Comparison of ENCODE assay signal across 9 mouse cellular contexts in genomic region chr15:83118360-83118759, GRCm38 (mm10). TPM values are rescaled to one million over a fixed set of nuclear protein-coding genes. Genes with fewer than 3 reads are reported as not detected.
A peak's percentile ranks its signal among the peaks of the same experiment; 100 is the strongest.
DNase-seq lines count a peak whose midpoint lies in the region; ATAC-seq and TF ChIP-seq lines count a peak whose summit lies in the region.
"Had no signal": no experiment of that assay in that cellular context is flagged by ENCODE, and none has a peak within 500 bp of the region (broad histone marks: within the 10 kb centered on the region; RNA-seq: fewer than 3 reads in every experiment).

No protein-coding gene starts in this region.

- H3K4me3 ChIP-seq in limb, embryonic 14.5 days (replicated peaks; ENCODE audit: low read length), result no peak overlapping the region
- no peak overlapping the region for H3K4me3 ChIP-seq in limb, embryonic 10.5 days
- H3K4me3 ChIP-seq in lung, adult 2 months (replicated peaks; ENCODE audit: extremely low read depth, low read depth, low read length), result no peak overlapping the region
- H3K4me3 ChIP-seq: embryonic facial prominence, embryonic 12.5 days had no signal

- H3K4me1 ChIP-seq in limb, embryonic 14.5 days (ENCODE audit: control insufficient read depth, insufficient read depth, low read length), result no peaks in the 10 kb centered on the region
- peaks cover 10% of the 10 kb centered on the region for H3K4me1 ChIP-seq in limb, embryonic 10.5 days
- H3K4me1 ChIP-seq in lung, adult 2 months (ENCODE audit: control insufficient read depth, insufficient read depth, low read length), result no peaks in the 10 kb centered on the region

- ATAC-seq in CD4-positive, CD25-positive, alpha-beta regulatory T cell, adult 4 months, result no peak
- ATAC-seq in limb, embryonic 14.5 days (ENCODE audit: low FRiP score, low read depth), result no peak

- peak; percentile 35 for DNase-seq in CD4-positive, CD25-positive, alpha-beta regulatory T cell, adult 2 months (ENCODE audit: low read depth, low spot score)
- peak; percentile 64 for DNase-seq in limb, embryonic 14.5 days (ENCODE audit: low spot score)
- no peak for DNase-seq in limb, embryonic 10.5 days (ENCODE audit: low spot score)
- DNase-seq in cerebellum, adult 8-10 months, result peak; percentile 54
- no peak for DNase-seq in lung, adult 2 months
- DNase-seq in thymus, adult 18-20 months, result no peak
- no peak for DNase-seq in embryo, embryonic 9.5 days (ENCODE audit: extremely low spot score)

- no peak overlapping the region for H3K4me2 ChIP-seq in limb, embryonic 14.5 days (replicated peaks; ENCODE audit: low read depth, low read length, severe bottlenecking)
- H3K4me2 ChIP-seq: embryonic facial prominence, embryonic 12.5 days had no signal

- WGBS in limb, embryonic 14.5 days, result 65% methylated on average over 7 of the region's 7 CpGs
- 87% methylated on average over 7 of the region's 7 CpGs for WGBS in limb, embryonic 10.5 days
- WGBS in lung, adult 2 months, result 55% methylated on average over 7 of the region's 7 CpGs

- H3K9me3 ChIP-seq in limb, embryonic 14.5 days (ENCODE audit: control insufficient read depth, low read length), result no peaks in the 10 kb centered on the region
- H3K9me3 ChIP-seq in limb, embryonic 10.5 days (replicated peaks), result no peaks in the 10 kb centered on the region
- H3K9me3 ChIP-seq: embryonic facial prominence, embryonic 12.5 days had no signal

- H3K9ac ChIP-seq in limb, embryonic 14.5 days (ENCODE audit: low read depth, low read length, severe bottlenecking), result no peak overlapping the region
- H3K9ac ChIP-seq: embryonic facial prominence, embryonic 12.5 days had no signal

- no peaks in the 10 kb centered on the region for H3K27me3 ChIP-seq in limb, embryonic 14.5 days (ENCODE audit: control insufficient read depth, insufficient read depth, low read length)
- H3K27me3 ChIP-seq in limb, embryonic 10.5 days (ENCODE audit: low read depth, poor library complexity, severe bottlenecking), result no peaks in the 10 kb centered on the region
- H3K27me3 ChIP-seq: embryonic facial prominence, embryonic 12.5 days had no signal

- TF ChIP-seq CTCF in lung, adult 2 months (IDR thresholded peaks at IDR 0.05; ENCODE audit: insufficient read depth, low read length), result peak; percentile 32; the same call in 1 of the 2 replicates

- peaks cover 53% of the 10 kb centered on the region for H3K36me3 ChIP-seq in limb, embryonic 14.5 days (ENCODE audit: control insufficient read depth, insufficient read depth, low read length)
- H3K36me3 ChIP-seq in limb, embryonic 10.5 days, result peaks cover 69% of the 10 kb centered on the region

- no peak for TF ChIP-seq POLR2A in limb, embryonic 14.5 days (IDR thresholded peaks at IDR 0.05; ENCODE audit: borderline replicate concordance, extremely low read depth, insufficient read depth, insufficient read length)
- TF ChIP-seq POLR2A in lung, adult 2 months (IDR thresholded peaks at IDR 0.05; ENCODE audit: borderline replicate concordance, extremely low read depth, low read depth, low read length), result no peak

- H3K27ac ChIP-seq in limb, embryonic 14.5 days (replicated peaks; ENCODE audit: low read depth, low read length), result no peak overlapping the region
- no peak overlapping the region for H3K27ac ChIP-seq in limb, embryonic 10.5 days
- H3K27ac ChIP-seq: embryonic facial prominence, embryonic 12.5 days had no signal

RNA-seq across cellular contexts. Expression of gene Rrp7a, which starts 4.2 kb away (rescaled TPM):
- polyA plus RNA-seq in CD4-positive, CD25-positive, alpha-beta regulatory T cell, adult 4 months (2017; shearing (Covaris generic)), result 10 to 100 TPM; 75.7 to 97.2 TPM
- 82.1 and 92.1 TPM in 2 replicates for polyA plus RNA-seq in limb, embryonic 14.5 days (2012; rRNA removed)
- 60.9 and 61.7 TPM in 2 replicates for polyA plus RNA-seq in limb, embryonic 14.5 days (2014; fragmentation: Nextera tagmentation; extraction: Ambion mirVana)
- 66.9 and 76.5 TPM in 2 replicates for polyA plus RNA-seq in limb, embryonic 10.5 days (2016; fragmentation: Nextera tagmentation; extraction: Ambion mirVana)
- 82.1 and 85.3 TPM in 2 replicates for polyA plus RNA-seq in lung, adult 2 months (2012; rRNA removed)

RNA-seq across cellular contexts. Expression of gene Serhl, which starts 29.1 kb away (rescaled TPM):
- polyA plus RNA-seq in CD4-positive, CD25-positive, alpha-beta regulatory T cell, adult 4 months (2017; shearing (Covaris generic)), result 10 to 100 TPM; 81.9 to 88.8 TPM
- polyA plus RNA-seq in limb, embryonic 14.5 days (2012; rRNA removed), result 62.7 and 78.5 TPM in 2 replicates
- 68.2 and 75.0 TPM in 2 replicates for polyA plus RNA-seq in limb, embryonic 14.5 days (2014; fragmentation: Nextera tagmentation; extraction: Ambion mirVana)
- polyA plus RNA-seq in limb, embryonic 10.5 days (2016; fragmentation: Nextera tagmentation; extraction: Ambion mirVana), result 42.8 and 49.1 TPM in 2 replicates
- polyA plus RNA-seq in lung, adult 2 months (2012; rRNA removed), result 38.6 and 43.5 TPM in 2 replicates

RNA-seq across cellular contexts. Expression of gene Poldip3, which starts 30.8 kb away (rescaled TPM):
- polyA plus RNA-seq in CD4-positive, CD25-positive, alpha-beta regulatory T cell, adult 4 months (2017; shearing (Covaris generic)), result 100 to 1,000 TPM; 168 to 222 TPM
- 88.2 and 94.3 TPM in 2 replicates for polyA plus RNA-seq in limb, embryonic 14.5 days (2012; rRNA removed)
- 150 and 154 TPM in 2 replicates for polyA plus RNA-seq in limb, embryonic 14.5 days (2014; fragmentation: Nextera tagmentation; extraction: Ambion mirVana)
- 183 and 193 TPM in 2 replicates for polyA plus RNA-seq in limb, embryonic 10.5 days (2016; fragmentation: Nextera tagmentation; extraction: Ambion mirVana)
- polyA plus RNA-seq in lung, adult 2 months (2012; rRNA removed), result 46.5 and 55.8 TPM in 2 replicates

RNA-seq across cellular contexts. Expression of gene Cyb5r3, which starts 54.0 kb away (rescaled TPM):
- polyA plus RNA-seq in CD4-positive, CD25-positive, alpha-beta regulatory T cell, adult 4 months (2017; shearing (Covaris generic)), result 100 to 1,000 TPM in 1 of 2 experiments, 10 to 100 TPM in 1; 62.0 to 116 TPM
- 73.3 and 79.9 TPM in 2 replicates for polyA plus RNA-seq in limb, embryonic 14.5 days (2012; rRNA removed)
- 135 and 136 TPM in 2 replicates for polyA plus RNA-seq in limb, embryonic 14.5 days (2014; fragmentation: Nextera tagmentation; extraction: Ambion mirVana)
- 163 and 174 TPM in 2 replicates for polyA plus RNA-seq in limb, embryonic 10.5 days (2016; fragmentation: Nextera tagmentation; extraction: Ambion mirVana)
- 438 and 440 TPM in 2 replicates for polyA plus RNA-seq in lung, adult 2 months (2012; rRNA removed)

Comparison
In these comparisons a context has a peak if more than half of its experiments do, and no peak if none do; other contexts are left out.
1. DNase-seq: peak in CD4-positive, CD25-positive, alpha-beta regulatory T cell, adult 2 months (single experiment), limb, embryonic 14.5 days (single experiment) and cerebellum, adult 8-10 months (single experiment); none in limb, embryonic 10.5 days (single experiment), lung, adult 2 months (single experiment), thymus, adult 18-20 months (0 of 2) and embryo, embryonic 9.5 days (single experiment).